Mouse (Mus musculus): Measurements from ENCODE around the gene Gm17577.
"Not testable (repeated sequence)": the region's sequence is repeated elsewhere in the genome, so short reads cannot be mapped to it uniquely, and the experiment has no call there.

Gene Gm17577

GRCm38 (mm10) chrX:123246807-123247206 lies at the start of gene Gm17577:
Gene Gm17577, minus strand, starts transcription at chrX:123246907.
- not testable (repeated sequence) for DNase-seq (ENCODE audit: low read depth, low spot score)

- DNase-seq (ENCODE audit: low read depth, low spot score) = not testable (repeated sequence)
Measured at GRCm38 (mm10) chrX:123222381-123222780, 24.3 kb downstream of the Gm17577 start, which contains the start of gene Srsx. Gene Srsx, minus strand, starts transcription at chrX:123222481.

Data from skeletal muscle tissue, adult 2 months (tissue).